Mouse (Mus musculus): ENCODE results near the gene Akr1c13.
"Not testable (repeated sequence)": the region's sequence is repeated elsewhere in the genome, so short reads cannot be mapped to it uniquely, and the experiment has no call there.

DNA sequence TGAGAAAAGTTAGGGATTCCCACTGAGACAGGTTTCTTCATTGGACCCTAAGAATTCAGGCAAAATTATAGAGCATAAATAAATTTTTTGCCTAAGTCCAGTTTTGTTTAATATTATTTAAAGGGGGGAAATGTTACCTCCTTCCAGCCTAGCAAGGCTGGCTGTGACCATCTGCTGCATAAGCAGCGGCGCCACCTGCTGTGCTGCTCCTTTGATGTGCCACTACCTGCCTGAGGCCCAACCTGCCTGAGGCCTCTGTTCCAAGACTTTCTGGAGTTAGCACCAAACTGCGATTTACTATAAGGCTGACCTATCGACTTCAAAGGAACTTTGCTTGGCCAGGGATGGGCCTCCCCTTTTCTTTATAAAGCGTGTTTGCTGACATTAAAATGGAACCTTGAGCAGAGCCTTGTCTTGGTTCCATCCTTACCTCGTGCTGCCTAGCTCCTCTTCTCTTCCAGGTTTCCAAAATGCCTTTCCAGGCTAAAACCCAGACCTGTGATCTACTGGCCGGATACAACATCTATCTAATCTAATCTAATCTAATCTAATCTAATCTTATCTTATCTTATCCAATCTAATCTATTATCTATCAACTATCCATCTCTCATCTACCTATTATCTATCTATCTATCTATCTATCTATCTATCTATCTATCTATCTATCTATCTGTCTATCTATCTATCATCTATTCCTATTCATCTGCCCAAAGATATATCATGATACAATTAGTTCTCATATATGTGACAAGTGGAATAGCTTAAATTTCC, 4.1 kb upstream of the Akr1c13 start:
- TF ChIP-seq CTCF (IDR thresholded peaks at IDR 0.05; ENCODE audit: low read depth): peak; percentile 24
- TF ChIP-seq EP300 (IDR thresholded peaks at IDR 0.05; ENCODE audit: low read depth): not testable (repeated sequence)
